Mouse (Mus musculus) thymus, postnatal 0 days (tissue): ENCODE data around the gene Fra10ac1. TPM values are rescaled to one million over a fixed set of nuclear protein-coding genes. Genes with fewer than 3 reads are reported as not detected.

Experiments used
- polyA plus RNA-seq: library from polyadenylated mRNA; unstranded; fragments of >200 nt; fragmentation: Nextera tagmentation; extraction: Ambion mirVana; gene quantifications from 2 replicates; pipeline ENCODE4 v1.2.1, GENCODE M21; 2015

Gene Fra10ac1
- polyA plus RNA-seq, 1 experiment from 2014 or later, result 34.1 TPM

Other genes starting within 250 kb of the Fra10ac1 start
- gene Myof, start 180.6 kb downstream of the Fra10ac1 start, polyA plus RNA-seq, result 4.1 and 5.1 TPM in 2 replicates
- gene Cep55, start 169.1 kb downstream of the Fra10ac1 start, polyA plus RNA-seq, result 34.3 and 35.5 TPM in 2 replicates
- gene Ffar4, start 127.1 kb downstream of the Fra10ac1 start, polyA plus RNA-seq, result 1.2 and 1.4 TPM in 2 replicates
- gene Rbp4, start 98.9 kb downstream of the Fra10ac1 start, polyA plus RNA-seq, result 1.0 and 1.1 TPM in 2 replicates
- not detected in 2 replicates for gene Pde6c, start 91.4 kb downstream of the Fra10ac1 start, polyA plus RNA-seq
- 0.14 TPM in 1 of 2 replicates, not detected in the other for gene Lgi1, start 40.4 kb upstream of the Fra10ac1 start, polyA plus RNA-seq
- 3.1 and 3.7 TPM in 2 replicates for gene Slc35g1, start 171.8 kb upstream of the Fra10ac1 start, polyA plus RNA-seq